In genomic region chr3:152913150-152913549, GRCm38 (mm10) we compare ENCODE assay signal across 26 mouse cellular contexts.
DNase-seq lines count a peak whose midpoint lies in the region; ATAC-seq and TF ChIP-seq lines count a peak whose summit lies in the region.
"Had no signal": no experiment of that assay in that cellular context is flagged by ENCODE, and none has a peak within 500 bp of the region (broad histone marks: within the 10 kb centered on the region; RNA-seq: fewer than 3 reads in every experiment).

No protein-coding gene starts in this region.

- no peaks in the 10 kb centered on the region; the same call in 1 of the 2 replicates for H3K9me3 ChIP-seq in heart, embryonic 16.5 days (replicated peaks; ENCODE audit: control insufficient read depth, low read length)
- no peaks in the 10 kb centered on the region for H3K9me3 ChIP-seq in heart, embryonic 12.5 days (replicated peaks)
- H3K9me3 ChIP-seq in stomach, embryonic 16.5 days (replicated peaks; ENCODE audit: control insufficient read depth, low read length) = no peaks in the 10 kb centered on the region
- H3K9me3 ChIP-seq in stomach, postnatal 0 days (ENCODE audit: control insufficient read depth, low read length) = no peaks in the 10 kb centered on the region
- H3K9me3 ChIP-seq in liver, embryonic 12.5 days (replicated peaks) = no peaks in the 10 kb centered on the region
- H3K9me3 ChIP-seq in megakaryocyte, embryonic 14.5 days = peaks cover 25% of the 10 kb centered on the region
- H3K9me3 ChIP-seq: forebrain, embryonic 12.5 days; hindbrain, embryonic 13.5 days; kidney, embryonic 15.5 days; lung, embryonic 15.5 days; midbrain, embryonic 12.5 days; neural tube, embryonic 12.5 days had no signal

- no peak overlapping the region for H3K4me3 ChIP-seq in heart, embryonic 16.5 days (ENCODE audit: low read length)
- no peak overlapping the region for H3K4me3 ChIP-seq in heart, embryonic 12.5 days
- H3K4me3 ChIP-seq in stomach, embryonic 16.5 days (replicated peaks; ENCODE audit: low read length) = no peak overlapping the region
- H3K4me3 ChIP-seq in stomach, postnatal 0 days (ENCODE audit: low read depth, low read length) = no peak overlapping the region
- H3K4me3 ChIP-seq in liver, embryonic 12.5 days = no peak overlapping the region
- peak overlapping the region; percentile 92 for H3K4me3 ChIP-seq in megakaryocyte, embryonic 14.5 days (replicated peaks)
- H3K4me3 ChIP-seq: embryonic facial prominence, embryonic 13.5 days; erythroblast, embryonic 14.5 days; forebrain, embryonic 12.5 days; hindbrain, embryonic 13.5 days; kidney, embryonic 15.5 days; left cerebral cortex, adult 2 months; lung, embryonic 15.5 days; midbrain, embryonic 12.5 days; neural tube, embryonic 12.5 days had no signal

- H3K4me2 ChIP-seq in heart, embryonic 16.5 days (ENCODE audit: low read depth, low read length) = 0 out of 2 replicates have a peak overlapping the region, but pooled peaks have one; percentile 12
- no peak overlapping the region for H3K4me2 ChIP-seq in heart, embryonic 12.5 days
- no peak overlapping the region for H3K4me2 ChIP-seq in stomach, embryonic 16.5 days (ENCODE audit: low read depth, low read length)
- H3K4me2 ChIP-seq in stomach, postnatal 0 days (replicated peaks; ENCODE audit: low read depth) = no peak overlapping the region
- H3K4me2 ChIP-seq in liver, embryonic 12.5 days = 0 out of 2 replicates have a peak overlapping the region, but pooled peaks have one; percentile 3
- H3K4me2 ChIP-seq: embryonic facial prominence, embryonic 13.5 days; forebrain, embryonic 12.5 days; heart, embryonic 11.5 days; hindbrain, embryonic 13.5 days; kidney, embryonic 15.5 days; lung, embryonic 15.5 days; midbrain, embryonic 12.5 days; neural tube, embryonic 12.5 days had no signal

- no peak overlapping the region for H3K27ac ChIP-seq in heart, embryonic 16.5 days (ENCODE audit: low read length)
- H3K27ac ChIP-seq in heart, embryonic 12.5 days (ENCODE audit: poor library complexity, severe bottlenecking) = no peak overlapping the region
- 0 out of 2 replicates have a peak overlapping the region, but pooled peaks have one; percentile 2 for H3K27ac ChIP-seq in stomach, embryonic 16.5 days (ENCODE audit: low read length)
- no peak overlapping the region for H3K27ac ChIP-seq in stomach, postnatal 0 days (replicated peaks)
- H3K27ac ChIP-seq in liver, embryonic 12.5 days = no peak overlapping the region
- H3K27ac ChIP-seq: embryonic facial prominence, embryonic 13.5 days; forebrain, embryonic 12.5 days; hindbrain, embryonic 13.5 days; kidney, embryonic 15.5 days; left cerebral cortex, adult 2 months; lung, embryonic 15.5 days; midbrain, embryonic 12.5 days; neural tube, embryonic 12.5 days had no signal

- H3K9ac ChIP-seq in heart, embryonic 16.5 days (ENCODE audit: low read length) = no peak overlapping the region
- no peak overlapping the region for H3K9ac ChIP-seq in heart, embryonic 12.5 days
- no peak overlapping the region for H3K9ac ChIP-seq in stomach, embryonic 16.5 days (ENCODE audit: low read length)
- H3K9ac ChIP-seq in stomach, postnatal 0 days (ENCODE audit: low read length) = no peak overlapping the region
- no peak overlapping the region for H3K9ac ChIP-seq in liver, embryonic 12.5 days
- H3K9ac ChIP-seq: embryonic facial prominence, embryonic 13.5 days; forebrain, embryonic 12.5 days; hindbrain, embryonic 13.5 days; kidney, embryonic 15.5 days; lung, embryonic 15.5 days; midbrain, embryonic 12.5 days; neural tube, embryonic 12.5 days had no signal

- no peak for TF ChIP-seq EP300 in stomach, postnatal 0 days (optimal IDR thresholded peaks at IDR 0.05)

- no peaks in the 10 kb centered on the region for H3K27me3 ChIP-seq in heart, embryonic 16.5 days (ENCODE audit: control insufficient read depth, insufficient read depth, low read length)
- H3K27me3 ChIP-seq in heart, embryonic 12.5 days (replicated peaks) = no peaks in the 10 kb centered on the region
- no peaks in the 10 kb centered on the region for H3K27me3 ChIP-seq in stomach, embryonic 16.5 days (ENCODE audit: control insufficient read depth, insufficient read depth, low read length)
- no peaks in the 10 kb centered on the region for H3K27me3 ChIP-seq in stomach, postnatal 0 days (ENCODE audit: control insufficient read depth, insufficient read depth, low read length)
- H3K27me3 ChIP-seq in liver, embryonic 12.5 days (replicated peaks) = 0 out of 2 replicates have a peak, but pooled peaks cover 2% of the 10 kb centered on the region
- H3K27me3 ChIP-seq in megakaryocyte, embryonic 14.5 days (replicated peaks) = no peaks in the 10 kb centered on the region
- H3K27me3 ChIP-seq: embryonic facial prominence, embryonic 13.5 days; forebrain, embryonic 12.5 days; hindbrain, embryonic 13.5 days; kidney, embryonic 15.5 days; lung, embryonic 15.5 days; midbrain, embryonic 12.5 days; neural tube, embryonic 12.5 days had no signal

- no peaks in the 10 kb centered on the region for H3K4me1 ChIP-seq in heart, embryonic 16.5 days (ENCODE audit: control insufficient read depth, insufficient read depth, low read length)
- no peaks in the 10 kb centered on the region; the same call in 1 of the 2 replicates for H3K4me1 ChIP-seq in heart, embryonic 12.5 days (replicated peaks)
- no peaks in the 10 kb centered on the region for H3K4me1 ChIP-seq in stomach, embryonic 16.5 days (ENCODE audit: control insufficient read depth, insufficient read depth, low read length)
- no peaks in the 10 kb centered on the region for H3K4me1 ChIP-seq in stomach, postnatal 0 days (replicated peaks; ENCODE audit: control insufficient read depth, insufficient read depth)
- peaks cover 16% of the 10 kb centered on the region for H3K4me1 ChIP-seq in liver, embryonic 12.5 days
- H3K4me1 ChIP-seq in megakaryocyte, embryonic 14.5 days = peaks cover 61% of the 10 kb centered on the region
- H3K4me1 ChIP-seq: embryonic facial prominence, embryonic 13.5 days; forebrain, embryonic 12.5 days; hindbrain, embryonic 13.5 days; lung, embryonic 15.5 days; midbrain, embryonic 12.5 days; neural tube, embryonic 12.5 days had no signal

- 67% methylated on average over 10 of the region's 10 CpGs for WGBS in heart, embryonic 16.5 days
- 70% methylated on average over 10 of the region's 10 CpGs for WGBS in heart, embryonic 12.5 days
- WGBS in stomach, embryonic 16.5 days = 80% methylated on average over 10 of the region's 10 CpGs
- 83% methylated on average over 10 of the region's 10 CpGs for WGBS in stomach, postnatal 0 days
- WGBS in liver, embryonic 12.5 days (ENCODE audit: insufficient replicate concordance) = 69% methylated on average over 10 of the region's 10 CpGs

- TF ChIP-seq CTCF in stomach, postnatal 0 days (IDR thresholded peaks at IDR 0.05; ENCODE audit: low read depth) = no peak

- H3K36me3 ChIP-seq in heart, embryonic 16.5 days (ENCODE audit: control insufficient read depth, insufficient read depth) = no peaks in the 10 kb centered on the region
- H3K36me3 ChIP-seq in heart, embryonic 12.5 days = no peaks in the 10 kb centered on the region
- H3K36me3 ChIP-seq in stomach, embryonic 16.5 days (ENCODE audit: control insufficient read depth, insufficient read depth, low read length) = no peaks in the 10 kb centered on the region
- no peaks in the 10 kb centered on the region for H3K36me3 ChIP-seq in stomach, postnatal 0 days (ENCODE audit: control insufficient read depth, insufficient read depth, low read length)
- H3K36me3 ChIP-seq in liver, embryonic 12.5 days = no peaks in the 10 kb centered on the region
- peaks cover 35% of the 10 kb centered on the region for H3K36me3 ChIP-seq in megakaryocyte, embryonic 14.5 days (replicated peaks; ENCODE audit: low read length)
- H3K36me3 ChIP-seq: embryonic facial prominence, embryonic 13.5 days; forebrain, embryonic 12.5 days; hindbrain, embryonic 13.5 days; kidney, embryonic 15.5 days; lung, embryonic 15.5 days; midbrain, embryonic 12.5 days; neural tube, embryonic 12.5 days had no signal

- no peak for ATAC-seq in heart, embryonic 16.5 days (replicated peaks; ENCODE audit: extremely low read depth, insufficient read depth, low FRiP score)
- ATAC-seq in heart, embryonic 12.5 days (ENCODE audit: insufficient number of reproducible peaks, low FRiP score) = no peak
- no peak for ATAC-seq in stomach, embryonic 16.5 days (ENCODE audit: insufficient read depth, low FRiP score)
- no peak for ATAC-seq in stomach, postnatal 0 days (ENCODE audit: low FRiP score, low TSS enrichment)
- no peak for ATAC-seq in liver, embryonic 12.5 days
- no peak for ATAC-seq in monocyte, adult 5-6 weeks (replicated peaks; ENCODE audit: insufficient number of reproducible peaks, low FRiP score, low TSS enrichment, poor library complexity, severe bottlenecking)

- no peak for DNase-seq in stomach, postnatal 0 days (ENCODE audit: low spot score)
- no peak for DNase-seq in layer of hippocampus, adult 9-11 months
- DNase-seq: adrenal gland, postnatal 36 days; cerebellum, adult 18-20 months; cerebellum, postnatal 36 days; embryo, embryonic 11 days; kidney, adult 11 months; kidney, postnatal 36 days; lung, postnatal 4 days; right cerebral cortex, postnatal 14 days had no signal

Comparison
In these comparisons a context has a peak if more than half of its experiments do, and no peak if none do; other contexts are left out.
1. H3K4me2 ChIP-seq: peak in heart, embryonic 16.5 days (single experiment) and liver, embryonic 12.5 days (single experiment); none in heart, embryonic 12.5 days (single experiment), stomach, embryonic 16.5 days (single experiment) and stomach, postnatal 0 days (single experiment).